Mouse (Mus musculus): ENCODE results near the gene Gm20532.
A peak's percentile ranks its signal among the peaks of the same experiment; 100 is the strongest.

Gm20532 gene

GRCm38 (mm10) chr2:26643942-26644341 lies 57.5 kb downstream of the Gm20532 start:
- DNase-seq (ENCODE audit: low read depth, low spot score): peak; percentile 73

- peak; percentile 83 for DNase-seq (ENCODE audit: low read depth, low spot score)
These were observed 60.3 kb downstream of the Gm20532 start for GRCm38 (mm10) chr2:26646643-26647293.

- no peak for DNase-seq (ENCODE audit: low read depth, low spot score)
These were observed 68.2 kb downstream of the Gm20532 start for GRCm38 (mm10) chr2:26654687-26655086.

- DNase-seq (ENCODE audit: low read depth, low spot score): no peak
These were observed 71.0 kb downstream of the Gm20532 start for GRCm38 (mm10) chr2:26657426-26657825.

GRCm38 (mm10) chr2:26661143-26661752 lies 74.8 kb downstream of the Gm20532 start:
- no peak for DNase-seq (ENCODE audit: low read depth, low spot score)

GRCm38 (mm10) chr2:26661768-26662508 lies 75.5 kb downstream of the Gm20532 start:
- no peak for DNase-seq (ENCODE audit: low read depth, low spot score)

- DNase-seq (ENCODE audit: low read depth, low spot score): no peak
These were observed 76.1 kb downstream of the Gm20532 start for GRCm38 (mm10) chr2:26662509-26662882.

- no peak for DNase-seq (ENCODE audit: low read depth, low spot score)
These were observed 76.7 kb downstream of the Gm20532 start for GRCm38 (mm10) chr2:26663112-26663511.

GRCm38 (mm10) chr2:26663551-26663950 lies 77.1 kb downstream of the Gm20532 start:
- peak; percentile 64 for DNase-seq (ENCODE audit: low read depth, low spot score)

GRCm38 (mm10) chr2:26668746-26669145 lies 82.3 kb downstream of the Gm20532 start:
- no peak for DNase-seq (ENCODE audit: low read depth, low spot score)

GRCm38 (mm10) chr2:26671182-26671581 lies 84.7 kb downstream of the Gm20532 start, which contains the start of gene Lcn4:
Gene Lcn4, minus strand, starts transcription at chr2:26671282.
- DNase-seq (ENCODE audit: low read depth, low spot score): no peak

All from ES-CJ7 (cell line).